Comparison of ENCODE assay signal across 15 mouse cellular contexts in the genomic region with DNA sequence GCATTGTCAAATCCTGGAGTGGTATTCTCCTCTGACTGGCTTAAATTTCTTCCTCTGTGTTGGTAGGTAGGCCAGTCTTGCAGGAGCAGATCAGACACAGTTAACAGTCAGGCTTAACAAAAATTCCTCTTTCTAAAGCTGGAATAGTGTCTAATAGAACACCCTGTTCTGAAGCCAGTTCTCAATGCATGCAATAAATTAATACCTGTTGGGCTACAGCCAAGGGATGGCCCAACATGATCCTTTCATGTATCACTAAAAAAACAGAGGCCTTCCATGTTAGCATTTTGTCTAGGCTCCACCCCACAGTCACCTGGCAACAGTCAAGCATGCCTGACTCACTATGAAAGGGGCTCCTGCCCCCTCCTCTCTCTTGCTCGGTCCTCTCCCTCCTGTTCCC.
"Had no signal": no experiment of that assay in that cellular context is flagged by ENCODE, and none has a peak within 500 bp of the region (broad histone marks: within the 10 kb centered on the region; RNA-seq: fewer than 3 reads in every experiment).

No protein-coding gene starts in this region.

- DNase-seq: heart, postnatal 10 days; heart, postnatal 14 days; heart, postnatal 36 days; heart, postnatal 4 days; kidney, adult 11 months; kidney, adult 18-20 months; kidney, adult 2 months; kidney, adult 8-10 months; kidney, adult 9 months; kidney, postnatal 10 days; kidney, postnatal 14 days; kidney, postnatal 25 days; kidney, postnatal 4 days; layer of hippocampus, adult 9-11 months; layer of hippocampus, postnatal 36 days had no signal
